Mouse (Mus musculus) thymus, adult 2 months (tissue): ENCODE results near the gene Ptger4.

Experiments used
- CTCF ChIP-seq: fragments of 200-500 bp; IDR thresholded peaks from 2 replicates; pipeline ENCODE4 v1.5.1; 2012; ENCODE audit warnings: mild to moderate bottlenecking, control low read depth, low read length, moderate library complexity, borderline replicate concordance; ENCODE audit not compliant: control insufficient read depth, poor library complexity, insufficient read depth; ENCODE audit errors: extremely low read depth
- POLR2A ChIP-seq: fragments of 200-500 bp; IDR thresholded peaks from 2 replicates; pipeline ENCODE4 v1.6.1; 2012; ENCODE audit warnings: mild to moderate bottlenecking, low read length, control low read depth, moderate library complexity; ENCODE audit not compliant: control insufficient read depth, poor library complexity, insufficient read depth; ENCODE audit errors: extremely low read depth

DNA sequence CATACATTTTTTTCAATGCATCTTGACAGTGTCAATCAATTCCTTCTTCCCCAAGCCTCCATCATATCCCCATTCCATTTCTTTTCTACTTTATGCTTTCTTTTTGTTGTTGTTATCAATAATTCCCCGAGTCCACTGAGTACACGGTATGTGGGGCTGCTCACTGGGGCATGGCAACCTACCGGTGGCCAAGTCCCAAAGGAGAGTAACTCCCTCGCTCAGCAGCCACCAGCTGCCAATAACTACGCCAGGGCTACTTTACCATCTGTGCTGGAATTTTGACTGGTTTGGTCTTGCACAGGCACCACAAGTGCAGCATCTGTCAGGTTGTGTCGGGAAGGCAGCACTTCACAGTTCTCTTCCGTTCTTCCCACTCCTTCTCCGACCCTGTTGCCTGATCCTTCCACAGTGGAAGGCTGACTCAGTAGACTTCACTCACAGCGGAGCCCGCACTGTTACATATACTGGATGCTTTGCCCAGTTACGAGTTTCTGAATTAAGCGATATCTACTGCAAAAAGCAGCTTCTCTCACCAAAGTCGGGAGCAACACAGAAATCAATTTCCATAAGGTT, 18.2 kb upstream of the Ptger4 start:
- TF ChIP-seq CTCF (no peak), POLR2A (no peak)
